Mouse (Mus musculus): ENCODE data around the gene Lmntd2. TPM values are rescaled to one million over a fixed set of nuclear protein-coding genes. Genes with fewer than 3 reads are reported as not detected.
A peak's percentile ranks its signal among the peaks of the same experiment; 100 is the strongest.

The Lmntd2 gene
- polyA plus RNA-seq, 1 experiment: 6.8 TPM

- Histone ChIP-seq H3K4me3 (ENCODE audit: extremely low read depth, insufficient read depth, insufficient read length) (no peak overlapping the region), H3K27ac (ENCODE audit: insufficient read depth, low read length) (no peak overlapping the region), H3K36me3 (ENCODE audit: control insufficient read depth, insufficient read depth, low read length) (peaks cover 15% of the 10 kb centered on the region), H3K27me3 (ENCODE audit: control insufficient read depth, insufficient read depth, low read length) (no peaks in the 10 kb centered on the region), H3K4me1 (ENCODE audit: control insufficient read depth, insufficient read depth, insufficient read length) (peaks cover 12% of the 10 kb centered on the region)
- TF ChIP-seq POLR2A (IDR thresholded peaks at IDR 0.05; ENCODE audit: low read depth, low read length): no peak
- WGBS: 93% methylated on average over 4 of the region's 4 CpGs
- no peak for DNase-seq (ENCODE audit: low read depth in 1 of 2, low spot score in 2 of 2)
These were observed 16.7 kb upstream of the Lmntd2 start for GRCm38 (mm10) chr7:141230570-141230969.

GRCm38 (mm10) chr7:141229702-141230101, 15.8 kb upstream of the Lmntd2 start:
- H3K36me3 ChIP-seq (ENCODE audit: control insufficient read depth, insufficient read depth, low read length): peaks cover 10% of the 10 kb centered on the region
- H3K4me1 ChIP-seq (ENCODE audit: control insufficient read depth, insufficient read depth, insufficient read length): peaks cover 12% of the 10 kb centered on the region
- no peaks in the 10 kb centered on the region for H3K27me3 ChIP-seq (ENCODE audit: control insufficient read depth, insufficient read depth, low read length)
- H3K4me3 ChIP-seq (ENCODE audit: extremely low read depth, insufficient read depth, insufficient read length): peak overlapping the region; percentile 89
- WGBS: 57% methylated on average over 6 of the region's 6 CpGs
- DNase-seq (ENCODE audit: low read depth in 1 of 2, low spot score in 2 of 2): no peak
- no peak for TF ChIP-seq POLR2A (IDR thresholded peaks at IDR 0.05; ENCODE audit: low read depth, low read length)
- TF ChIP-seq CTCF (IDR thresholded peaks at IDR 0.05; ENCODE audit: extremely low read depth, insufficient read depth, insufficient read length, insufficient replicate concordance): no peak
- H3K27ac ChIP-seq (ENCODE audit: insufficient read depth, low read length): no peak overlapping the region

DNA sequence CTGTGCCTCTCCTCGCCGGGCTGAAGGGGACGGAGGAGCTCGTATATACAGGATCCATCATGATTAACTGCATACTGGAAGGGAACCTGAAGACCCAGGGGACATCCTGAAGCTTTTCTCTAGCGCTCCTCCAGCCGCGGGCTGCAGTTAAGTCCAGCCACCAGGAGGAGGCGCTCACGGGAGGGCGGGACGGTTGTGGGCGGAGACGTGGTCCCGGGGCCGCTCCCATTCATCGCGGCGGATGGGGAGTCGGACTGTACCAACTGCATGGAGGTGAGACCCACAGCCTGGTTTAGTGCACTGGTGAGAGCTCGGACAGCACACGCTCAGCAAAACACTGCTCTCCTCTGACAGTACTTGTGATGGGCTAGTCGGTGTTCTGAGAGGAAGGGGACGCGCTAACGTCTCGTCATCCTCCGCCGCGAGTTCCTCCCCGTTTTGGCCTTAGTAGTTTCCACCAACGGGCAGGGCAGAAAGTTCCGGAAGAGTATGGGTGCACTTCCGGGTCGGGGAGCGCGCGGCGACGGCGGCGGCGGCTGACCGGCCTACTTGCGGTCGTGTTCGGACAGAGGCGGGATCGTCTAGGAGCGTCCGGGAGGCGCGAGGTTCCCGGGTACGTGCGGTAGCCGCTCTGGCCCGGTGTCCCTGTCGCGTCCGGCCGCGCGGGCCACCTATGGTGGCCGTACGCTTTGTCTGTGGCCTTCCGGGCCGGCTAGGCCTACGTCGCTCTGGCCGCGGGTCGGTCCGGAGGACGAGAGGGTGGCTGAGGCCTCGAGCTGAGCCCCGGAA, 14.6 kb upstream of the Lmntd2 start, which contains the start of gene Phrf1:
TSS of gene Phrf1 (plus strand) at position 506 of the 789 bp plus-strand sequence.
- no peaks in the 10 kb centered on the region for H3K27me3 ChIP-seq (ENCODE audit: control insufficient read depth, insufficient read depth, low read length)
- peaks cover 6% of the 10 kb centered on the region for H3K36me3 ChIP-seq (ENCODE audit: control insufficient read depth, insufficient read depth, low read length)
- H3K4me1 ChIP-seq (ENCODE audit: control insufficient read depth, insufficient read depth, insufficient read length): peaks cover 12% of the 10 kb centered on the region
- H3K27ac ChIP-seq (ENCODE audit: insufficient read depth, low read length): peak within 1 kb of the TSS; percentile 98
- peak within 1 kb of the TSS; percentile 89 for H3K4me3 ChIP-seq (ENCODE audit: extremely low read depth, insufficient read depth, insufficient read length)
- no peak; the same call in 1 of the 2 replicates for TF ChIP-seq POLR2A (IDR thresholded peaks at IDR 0.05; ENCODE audit: low read depth, low read length)
- TF ChIP-seq CTCF (IDR thresholded peaks at IDR 0.05; ENCODE audit: extremely low read depth, insufficient read depth, insufficient read length, insufficient replicate concordance): peak; percentile 98
- under 1% methylated on average over 76 of the region's 76 CpGs for WGBS
- DNase-seq (ENCODE audit: low read depth in 1 of 2, low spot score in 2 of 2): peak; percentile 83 to 90

GRCm38 (mm10) chr7:141227796-141228195, 13.9 kb upstream of the Lmntd2 start:
- 85% methylated on average over 4 of the region's 4 CpGs for WGBS
- Histone ChIP-seq H3K27ac (ENCODE audit: insufficient read depth, low read length) (no peak overlapping the region), H3K4me3 (ENCODE audit: extremely low read depth, insufficient read depth, insufficient read length) (no peak overlapping the region), H3K36me3 (ENCODE audit: control insufficient read depth, insufficient read depth, low read length) (peaks cover 3% of the 10 kb centered on the region), H3K4me1 (ENCODE audit: control insufficient read depth, insufficient read depth, insufficient read length) (peaks cover 12% of the 10 kb centered on the region), H3K27me3 (ENCODE audit: control insufficient read depth, insufficient read depth, low read length) (no peaks in the 10 kb centered on the region)
- no peak for DNase-seq (ENCODE audit: low read depth in 1 of 2, low spot score in 2 of 2)
- TF ChIP-seq CTCF (IDR thresholded peaks at IDR 0.05; ENCODE audit: extremely low read depth, insufficient read depth, insufficient read length, insufficient replicate concordance): no peak
- no peak for TF ChIP-seq POLR2A (IDR thresholded peaks at IDR 0.05; ENCODE audit: low read depth, low read length)

DNA sequence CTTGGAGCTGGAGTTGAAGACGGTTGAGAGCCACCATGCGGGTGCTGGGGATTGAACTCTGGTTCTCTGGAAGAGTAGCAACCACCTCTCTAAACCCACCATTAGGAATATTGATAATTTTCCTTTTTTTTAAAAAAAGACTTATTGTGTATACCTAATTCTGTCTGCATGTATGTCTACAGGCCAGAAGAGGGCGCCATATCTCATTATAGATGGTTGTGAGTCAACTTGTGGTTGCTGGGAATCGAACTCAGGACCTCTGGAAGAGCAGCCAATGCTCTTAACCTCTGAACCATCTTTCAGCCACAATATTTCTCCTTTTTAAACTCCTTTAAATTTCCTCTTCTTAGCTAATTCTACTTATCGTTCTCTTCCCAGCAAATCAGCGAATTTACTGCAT, 12.7 kb upstream of the Lmntd2 start:
- TF ChIP-seq POLR2A (IDR thresholded peaks at IDR 0.05; ENCODE audit: low read depth, low read length) (no peak), CTCF (IDR thresholded peaks at IDR 0.05; ENCODE audit: extremely low read depth, insufficient read depth, insufficient read length, insufficient replicate concordance) (no peak)
- Histone ChIP-seq H3K4me3 (ENCODE audit: extremely low read depth, insufficient read depth, insufficient read length) (no peak overlapping the region), H3K36me3 (ENCODE audit: control insufficient read depth, insufficient read depth, low read length) (no peaks in the 10 kb centered on the region), H3K27me3 (ENCODE audit: control insufficient read depth, insufficient read depth, low read length) (no peaks in the 10 kb centered on the region), H3K27ac (ENCODE audit: insufficient read depth, low read length) (no peak overlapping the region), H3K4me1 (ENCODE audit: control insufficient read depth, insufficient read depth, insufficient read length) (peaks cover 20% of the 10 kb centered on the region)
- no peak for DNase-seq (ENCODE audit: low read depth in 1 of 2, low spot score in 2 of 2)
- 91% methylated on average over 6 of the region's 6 CpGs for WGBS

DNA sequence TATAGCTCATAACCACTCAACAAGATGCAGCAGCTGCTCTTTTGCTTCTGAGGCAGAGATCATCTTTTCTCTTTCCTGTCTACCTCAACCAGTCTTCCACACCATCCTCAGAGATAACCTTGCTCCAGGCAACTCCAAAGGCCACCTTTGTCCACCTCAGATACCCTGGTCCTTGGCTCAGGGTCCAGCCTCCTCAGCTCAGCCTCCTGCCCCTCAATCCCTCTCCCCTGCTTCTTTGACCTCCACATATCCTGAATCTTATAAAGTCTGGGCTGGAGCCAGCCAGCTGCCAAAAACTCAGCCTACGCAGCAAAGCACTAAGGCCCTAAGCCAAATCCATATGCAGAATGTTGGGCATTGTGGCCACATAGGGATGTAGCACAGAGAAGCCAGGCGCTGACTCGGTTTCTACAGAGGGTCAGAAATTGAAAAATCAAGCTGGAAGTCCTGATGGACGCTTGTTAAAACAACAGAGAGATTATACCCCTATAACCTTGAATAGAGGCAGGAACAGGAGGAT, 8.9 kb upstream of the Lmntd2 start:
- WGBS: 88% methylated on average over 4 of the region's 4 CpGs
- H3K4me1 ChIP-seq (ENCODE audit: control insufficient read depth, insufficient read depth, insufficient read length): peaks cover 11% of the 10 kb centered on the region; the same call in 1 of the 2 replicates
- TF ChIP-seq CTCF (IDR thresholded peaks at IDR 0.05; ENCODE audit: extremely low read depth, insufficient read depth, insufficient read length, insufficient replicate concordance) (no peak), POLR2A (IDR thresholded peaks at IDR 0.05; ENCODE audit: low read depth, low read length) (no peak)
- H3K27ac ChIP-seq (ENCODE audit: insufficient read depth, low read length): no peak overlapping the region
- no peaks in the 10 kb centered on the region for H3K36me3 ChIP-seq (ENCODE audit: control insufficient read depth, insufficient read depth, low read length)
- DNase-seq (ENCODE audit: low read depth in 1 of 2, low spot score in 2 of 2): no peak
- no peaks in the 10 kb centered on the region for H3K27me3 ChIP-seq (ENCODE audit: control insufficient read depth, insufficient read depth, low read length)
- H3K4me3 ChIP-seq (ENCODE audit: extremely low read depth, insufficient read depth, insufficient read length): no peak overlapping the region

DNA sequence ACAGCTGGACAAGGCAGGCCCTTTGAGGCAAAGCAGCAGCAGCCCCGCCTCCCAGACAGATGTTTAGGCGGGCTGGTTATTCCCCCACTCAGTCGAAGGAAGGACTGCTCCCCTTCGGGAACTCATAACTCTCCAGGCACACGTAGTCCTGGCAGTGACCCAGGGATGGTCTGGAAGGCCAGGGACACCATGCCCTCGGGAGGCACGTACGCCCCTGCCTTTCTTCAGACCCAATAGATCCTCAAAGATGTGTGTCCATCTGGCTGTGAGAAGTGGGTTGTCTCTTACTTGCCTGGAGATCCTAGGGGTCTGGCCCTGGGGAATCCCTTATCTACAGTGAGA, 8.2 kb upstream of the Lmntd2 start:
- no peak for TF ChIP-seq POLR2A (IDR thresholded peaks at IDR 0.05; ENCODE audit: low read depth, low read length)
- TF ChIP-seq CTCF (IDR thresholded peaks at IDR 0.05; ENCODE audit: extremely low read depth, insufficient read depth, insufficient read length, insufficient replicate concordance): no peak
- WGBS: 18% methylated on average over 8 of the region's 8 CpGs
- no peaks in the 10 kb centered on the region for H3K27me3 ChIP-seq (ENCODE audit: control insufficient read depth, insufficient read depth, low read length)
- H3K4me3 ChIP-seq (ENCODE audit: extremely low read depth, insufficient read depth, insufficient read length): peak overlapping the region; percentile 39; the same call in 1 of the 2 replicates
- H3K36me3 ChIP-seq (ENCODE audit: control insufficient read depth, insufficient read depth, low read length): no peaks in the 10 kb centered on the region
- no peak for DNase-seq (ENCODE audit: low read depth in 1 of 2, low spot score in 2 of 2)
- H3K27ac ChIP-seq (ENCODE audit: insufficient read depth, low read length): no peak overlapping the region
- H3K4me1 ChIP-seq (ENCODE audit: control insufficient read depth, insufficient read depth, insufficient read length): peaks cover 11% of the 10 kb centered on the region; the same call in 1 of the 2 replicates
